Mouse (Mus musculus) forebrain, embryonic 12.5 days (tissue): ENCODE results near the gene Gfod1. TPM values are rescaled to one million over a fixed set of nuclear protein-coding genes. Genes with fewer than 3 reads are reported as not detected.

Source experiments
- ATAC-seq: fragments of 200-750 bp; cut with Nextera tagmentation; 2 replicates; pipeline ENCODE4 v1.8.0; 2017; ENCODE audit warnings: moderate TSS enrichment; ENCODE audit not compliant: low FRiP score
- H3K27ac ChIP-seq: fragments of 300-500 bp; sonication (generic); 2 replicates; pipeline ENCODE4 v1.5.1; 2016; ENCODE audit warnings: mild to moderate bottlenecking
- H3K27me3 ChIP-seq: fragments of 300-500 bp; sonication (generic); 2 replicates; pipeline ENCODE4 v1.6.1; 2016; ENCODE audit warnings: mild to moderate bottlenecking
- H3K36me3 ChIP-seq: fragments of 300-500 bp; sonication (generic); replicated peaks from 2 replicates; pipeline ENCODE4 v1.6.1; 2016; ENCODE audit warnings: mild to moderate bottlenecking
- H3K4me1 ChIP-seq: fragments of 300-500 bp; sonication (generic); 2 replicates; pipeline ENCODE4 v1.6.1; 2016
- H3K4me2 ChIP-seq: fragments of 300-500 bp; sonication (generic); 2 replicates; pipeline ENCODE4 v1.6.1; 2016; ENCODE audit warnings: mild to moderate bottlenecking, moderate library complexity
- H3K4me3 ChIP-seq: fragments of 300-500 bp; sonication (generic); replicated peaks from 2 replicates; pipeline ENCODE4 v1.5.1; 2016; ENCODE audit warnings: mild to moderate bottlenecking
- H3K9ac ChIP-seq: fragments of 300-500 bp; sonication (generic); 2 replicates; pipeline ENCODE4 v1.6.1; 2016; ENCODE audit warnings: mild to moderate bottlenecking
- H3K9me3 ChIP-seq: fragments of 300-500 bp; sonication (generic); 2 replicates; pipeline ENCODE4 v1.6.1; 2016
- WGBS: fragments of 180-500 bp; shearing (Covaris S2); methylation state at CpG from one replicate; pipeline ENCODE4 v1.1.7; 2016; 5-methylcytosine and 5-hydroxymethylcytosine counted together
- polyA plus RNA-seq: library from polyadenylated mRNA; unstranded; fragments of >200 nt; fragmentation: Nextera tagmentation; extraction: Ambion mirVana; gene quantifications from 2 replicates; pipeline ENCODE4 v1.2.1, GENCODE M21; 2016

The Gfod1 gene
- polyA plus RNA-seq, 1 experiment from 2014 or later, result 0.97 TPM

GRCm38 (mm10) chr13:43319396-43319795 is 15.4 kb upstream of the Gfod1 start:
- Histone ChIP-seq H3K4me2 (no peak overlapping the region), H3K9ac (no peak overlapping the region), H3K9me3 (no peaks in the 10 kb centered on the region), H3K4me3 (no peak overlapping the region), H3K4me1 (no peaks in the 10 kb centered on the region), H3K27ac (no peak overlapping the region), H3K27me3 (no peaks in the 10 kb centered on the region), H3K36me3 (no peaks in the 10 kb centered on the region)
- no peak for ATAC-seq
- 85% methylated on average over 3 of the region's 3 CpGs for WGBS

- no peak for ATAC-seq
- Histone ChIP-seq H3K9me3 (no peaks in the 10 kb centered on the region), H3K4me1 (no peaks in the 10 kb centered on the region), H3K4me3 (no peak overlapping the region), H3K27me3 (no peaks in the 10 kb centered on the region), H3K27ac (no peak overlapping the region), H3K36me3 (no peaks in the 10 kb centered on the region), H3K4me2 (no peak overlapping the region), H3K9ac (no peak overlapping the region)
- 67% methylated on average over 5 of the region's 5 CpGs for WGBS
Measured at GRCm38 (mm10) chr13:43317411-43317810, 13.4 kb upstream of the Gfod1 start.

- no peak overlapping the region for H3K27ac ChIP-seq
- 77% methylated on average over 15 of the region's 15 CpGs for WGBS
- ATAC-seq, result no peak
- no peak overlapping the region for H3K4me3 ChIP-seq
- H3K27me3 ChIP-seq, result peaks cover 51% of the 10 kb centered on the region
- no peak overlapping the region for H3K4me2 ChIP-seq
- H3K4me1 ChIP-seq, result peaks cover 34% of the 10 kb centered on the region
- H3K36me3 ChIP-seq, result no peaks in the 10 kb centered on the region
- H3K9me3 ChIP-seq, result peaks cover 5% of the 10 kb centered on the region; the same call in 1 of the 2 replicates
- no peak overlapping the region for H3K9ac ChIP-seq
Measured at GRCm38 (mm10) chr13:43305181-43305924, 1.4 kb upstream of the Gfod1 start.

- H3K9me3 ChIP-seq, result peaks cover 3% of the 10 kb centered on the region; the same call in 1 of the 2 replicates
- H3K36me3 ChIP-seq, result no peaks in the 10 kb centered on the region
- H3K27ac ChIP-seq, result peak overlapping the region; percentile 81
- peaks cover 41% of the 10 kb centered on the region for H3K4me1 ChIP-seq
- H3K27me3 ChIP-seq, result peaks cover 58% of the 10 kb centered on the region
- peak; percentile 30 for ATAC-seq
- 23% methylated on average over 11 of the region's 11 CpGs for whole genome bisulfite sequencing
- H3K4me3 ChIP-seq, result peak overlapping the region; percentile 75
- peak overlapping the region; percentile 99 for H3K4me2 ChIP-seq
- H3K9ac ChIP-seq, result peak overlapping the region; percentile 75; the same call in 1 of the 2 replicates
Measured at GRCm38 (mm10) chr13:43304700-43305099, 728 bp upstream of the Gfod1 start.

- peak overlapping the region; percentile 99 for H3K4me2 ChIP-seq
- under 1% methylated on average over 77 of the region's 78 CpGs for WGBS
- ATAC-seq, result peak; percentile 50
- no peaks in the 10 kb centered on the region for H3K36me3 ChIP-seq
- H3K27ac ChIP-seq, result peak overlapping the region; percentile 81
- peaks cover 61% of the 10 kb centered on the region for H3K27me3 ChIP-seq
- no peaks in the 10 kb centered on the region for H3K9me3 ChIP-seq
- peaks cover 45% of the 10 kb centered on the region for H3K4me1 ChIP-seq
- peak overlapping the region; percentile 75 for H3K9ac ChIP-seq
- H3K4me3 ChIP-seq, result peak overlapping the region; percentile 75
Measured at GRCm38 (mm10) chr13:43303161-43303965, 609 bp downstream of the Gfod1 start.

GRCm38 (mm10) chr13:43302651-43303160 is 1.3 kb downstream of the Gfod1 start:
- Histone ChIP-seq H3K27me3 (peaks cover 61% of the 10 kb centered on the region), H3K27ac (0 out of 2 replicates have a peak overlapping the region, but pooled peaks have one; percentile 81), H3K4me2 (peak overlapping the region; percentile 99), H3K9ac (peak overlapping the region; percentile 75), H3K4me1 (peaks cover 45% of the 10 kb centered on the region), H3K4me3 (peak overlapping the region; percentile 75), H3K36me3 (no peaks in the 10 kb centered on the region), H3K9me3 (no peaks in the 10 kb centered on the region)
- WGBS, result 1% methylated on average over 19 of the region's 19 CpGs
- 0 out of 2 replicates have a peak, but pooled peaks have one; percentile 5 for ATAC-seq

GRCm38 (mm10) chr13:43302239-43302638 is 1.7 kb downstream of the Gfod1 start:
- Histone ChIP-seq H3K27me3 (peaks cover 64% of the 10 kb centered on the region), H3K36me3 (no peaks in the 10 kb centered on the region), H3K9me3 (no peaks in the 10 kb centered on the region), H3K4me3 (peak overlapping the region; percentile 75), H3K4me2 (peak overlapping the region; percentile 99), H3K4me1 (peaks cover 45% of the 10 kb centered on the region), H3K27ac (no peak overlapping the region), H3K9ac (peak overlapping the region; percentile 75; the same call in 1 of the 2 replicates)
- 11% methylated on average over 11 of the region's 11 CpGs for WGBS
- ATAC-seq, result no peak

- peaks cover 58% of the 10 kb centered on the region for H3K27me3 ChIP-seq
- peak overlapping the region; percentile 99; the same call in 1 of the 2 replicates for H3K4me2 ChIP-seq
- ATAC-seq, result no peak
- H3K9me3 ChIP-seq, result no peaks in the 10 kb centered on the region
- no peak overlapping the region for H3K27ac ChIP-seq
- no peaks in the 10 kb centered on the region for H3K36me3 ChIP-seq
- peaks cover 45% of the 10 kb centered on the region for H3K4me1 ChIP-seq
- H3K4me3 ChIP-seq, result no peak overlapping the region
- no peak overlapping the region for H3K9ac ChIP-seq
- 46% methylated on average over 9 of the region's 9 CpGs for WGBS
Measured at GRCm38 (mm10) chr13:43300906-43301305, 3.1 kb downstream of the Gfod1 start.

- H3K4me2 ChIP-seq, result no peak overlapping the region
- peaks cover 55% of the 10 kb centered on the region for H3K27me3 ChIP-seq
- H3K27ac ChIP-seq, result no peak overlapping the region
- no peak for ATAC-seq
- H3K9ac ChIP-seq, result no peak overlapping the region
- no peaks in the 10 kb centered on the region for H3K9me3 ChIP-seq
- H3K4me1 ChIP-seq, result peaks cover 45% of the 10 kb centered on the region
- 22% methylated on average over 5 of the region's 5 CpGs for WGBS
- H3K4me3 ChIP-seq, result no peak overlapping the region
- H3K36me3 ChIP-seq, result no peaks in the 10 kb centered on the region
Measured at GRCm38 (mm10) chr13:43300366-43300765, 3.6 kb downstream of the Gfod1 start.

GRCm38 (mm10) chr13:43299171-43299570 is 4.8 kb downstream of the Gfod1 start:
- no peaks in the 10 kb centered on the region for H3K9me3 ChIP-seq
- H3K27ac ChIP-seq, result no peak overlapping the region
- H3K27me3 ChIP-seq, result peaks cover 47% of the 10 kb centered on the region
- no peak overlapping the region for H3K4me3 ChIP-seq
- H3K36me3 ChIP-seq, result no peaks in the 10 kb centered on the region
- H3K4me2 ChIP-seq, result no peak overlapping the region
- no peak for ATAC-seq
- WGBS, result 27% methylated on average over 5 of the region's 5 CpGs
- H3K4me1 ChIP-seq, result peaks cover 37% of the 10 kb centered on the region
- no peak overlapping the region for H3K9ac ChIP-seq

GRCm38 (mm10) chr13:43297526-43297925 is 6.4 kb downstream of the Gfod1 start:
- Histone ChIP-seq H3K4me3 (no peak overlapping the region), H3K4me2 (no peak overlapping the region), H3K9ac (no peak overlapping the region), H3K27me3 (peaks cover 39% of the 10 kb centered on the region), H3K4me1 (peaks cover 31% of the 10 kb centered on the region), H3K27ac (no peak overlapping the region), H3K36me3 (no peaks in the 10 kb centered on the region), H3K9me3 (no peaks in the 10 kb centered on the region)
- ATAC-seq, result no peak
- 94% methylated on average over 5 of the region's 5 CpGs for WGBS

GRCm38 (mm10) chr13:43296140-43296805 is 7.7 kb downstream of the Gfod1 start:
- H3K9me3 ChIP-seq, result no peaks in the 10 kb centered on the region
- no peak overlapping the region for H3K27ac ChIP-seq
- 62% methylated on average over 7 of the region's 7 CpGs for WGBS
- peaks cover 28% of the 10 kb centered on the region for H3K27me3 ChIP-seq
- no peak overlapping the region for H3K9ac ChIP-seq
- no peak for ATAC-seq
- no peak overlapping the region for H3K4me2 ChIP-seq
- H3K4me3 ChIP-seq, result no peak overlapping the region
- H3K4me1 ChIP-seq, result peaks cover 19% of the 10 kb centered on the region
- no peaks in the 10 kb centered on the region for H3K36me3 ChIP-seq
